Mouse (Mus musculus) thymus, adult 2 months (tissue): ENCODE data around the gene Gna11. TPM values are rescaled to one million over a fixed set of nuclear protein-coding genes. Genes with fewer than 3 reads are reported as not detected.
A peak's percentile ranks its signal among the peaks of the same experiment; 100 is the strongest.

Experiments used
- DNase-seq: peaks from one replicate; pipeline ENCODE4 v3.0.0; 2021
- H3K27ac ChIP-seq: fragments of 200-500 bp; 2 replicates; pipeline ENCODE4 v1.5.1; 2012; ENCODE audit warnings: low read length, control low read depth; ENCODE audit not compliant: control insufficient read depth, insufficient read depth
- H3K27me3 ChIP-seq: fragments of 200-500 bp; 2 replicates; pipeline ENCODE4 v1.6.1; 2012; ENCODE audit warnings: mild to moderate bottlenecking, low read length, moderate library complexity, mixed read lengths; ENCODE audit not compliant: control insufficient read depth, insufficient read depth
- H3K36me3 ChIP-seq: fragments of 200-500 bp; 2 replicates; pipeline ENCODE4 v1.6.1; 2012; ENCODE audit warnings: mild to moderate bottlenecking, low read length, moderate library complexity; ENCODE audit not compliant: control insufficient read depth, insufficient read depth
- H3K4me1 ChIP-seq: fragments of 200-500 bp; replicated peaks from 2 replicates; pipeline ENCODE4 v1.6.1; 2012; ENCODE audit warnings: low read length; ENCODE audit not compliant: control insufficient read depth, insufficient read depth
- H3K4me3 ChIP-seq: fragments of 200-500 bp; 2 replicates; pipeline ENCODE4 v1.5.1; 2012; ENCODE audit warnings: mild to moderate bottlenecking, low read length, control low read depth, moderate library complexity; ENCODE audit not compliant: control insufficient read depth, insufficient read depth
- CTCF ChIP-seq: fragments of 200-500 bp; IDR thresholded peaks from 2 replicates; pipeline ENCODE4 v1.5.1; 2012; ENCODE audit warnings: mild to moderate bottlenecking, control low read depth, low read length, moderate library complexity, borderline replicate concordance; ENCODE audit not compliant: control insufficient read depth, poor library complexity, insufficient read depth; ENCODE audit errors: extremely low read depth
- POLR2A ChIP-seq: fragments of 200-500 bp; IDR thresholded peaks from 2 replicates; pipeline ENCODE4 v1.6.1; 2012; ENCODE audit warnings: mild to moderate bottlenecking, low read length, control low read depth, moderate library complexity; ENCODE audit not compliant: control insufficient read depth, poor library complexity, insufficient read depth; ENCODE audit errors: extremely low read depth
- WGBS: fragments of 180-500 bp; shearing (Covaris S2); methylation state at CpG from one replicate; pipeline ENCODE4 v1.1.7; 2018; 5-methylcytosine and 5-hydroxymethylcytosine counted together
- polyA plus RNA-seq: library from polyadenylated mRNA; depleted of rRNA; stranded (reverse); fragments of >200 nt; gene quantifications from 2 replicates; pipeline ENCODE4 v1.2.3, GENCODE M21; 2012

The Gna11 gene
- polyA plus RNA-seq, 1 experiment, result 81.0 TPM

DNA sequence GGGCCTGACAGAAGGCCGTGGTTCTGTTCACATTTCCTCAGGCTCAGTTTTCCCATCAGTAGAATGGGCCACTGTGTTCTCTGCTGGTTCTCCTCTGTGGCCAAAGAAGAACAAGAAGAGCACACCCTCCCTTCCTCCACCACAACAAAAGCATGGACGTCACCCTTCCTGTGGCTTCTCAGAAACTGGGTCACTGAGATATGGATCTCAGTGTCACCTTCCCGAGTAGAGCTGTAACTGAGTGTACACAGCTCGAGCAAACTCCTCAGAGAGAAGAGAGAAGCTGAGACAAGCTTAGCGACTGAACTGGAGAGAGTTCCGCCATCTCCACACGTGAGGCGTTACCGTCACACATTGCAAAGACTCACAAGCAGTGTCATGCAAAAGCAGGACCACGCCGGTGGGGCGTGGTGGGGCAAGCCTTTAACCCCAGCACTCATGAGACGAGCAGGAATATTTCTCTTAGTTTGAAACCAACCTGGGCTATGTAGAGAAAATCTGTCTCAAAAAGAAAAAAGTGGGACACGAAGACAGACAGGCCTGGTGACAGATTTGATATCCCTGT lies 34.7 kb downstream of the Gna11 start:
- Histone ChIP-seq H3K4me3 (no peak overlapping the region), H3K27me3 (no peaks in the 10 kb centered on the region), H3K36me3 (no peaks in the 10 kb centered on the region), H3K27ac (peak overlapping the region; percentile 63; the same call in 1 of the 2 replicates), H3K4me1 (peaks cover 22% of the 10 kb centered on the region)
- TF ChIP-seq CTCF (no peak), POLR2A (no peak)
- 53% methylated on average over 14 of the region's 14 CpGs for WGBS
- no peak for DNase-seq

DNA sequence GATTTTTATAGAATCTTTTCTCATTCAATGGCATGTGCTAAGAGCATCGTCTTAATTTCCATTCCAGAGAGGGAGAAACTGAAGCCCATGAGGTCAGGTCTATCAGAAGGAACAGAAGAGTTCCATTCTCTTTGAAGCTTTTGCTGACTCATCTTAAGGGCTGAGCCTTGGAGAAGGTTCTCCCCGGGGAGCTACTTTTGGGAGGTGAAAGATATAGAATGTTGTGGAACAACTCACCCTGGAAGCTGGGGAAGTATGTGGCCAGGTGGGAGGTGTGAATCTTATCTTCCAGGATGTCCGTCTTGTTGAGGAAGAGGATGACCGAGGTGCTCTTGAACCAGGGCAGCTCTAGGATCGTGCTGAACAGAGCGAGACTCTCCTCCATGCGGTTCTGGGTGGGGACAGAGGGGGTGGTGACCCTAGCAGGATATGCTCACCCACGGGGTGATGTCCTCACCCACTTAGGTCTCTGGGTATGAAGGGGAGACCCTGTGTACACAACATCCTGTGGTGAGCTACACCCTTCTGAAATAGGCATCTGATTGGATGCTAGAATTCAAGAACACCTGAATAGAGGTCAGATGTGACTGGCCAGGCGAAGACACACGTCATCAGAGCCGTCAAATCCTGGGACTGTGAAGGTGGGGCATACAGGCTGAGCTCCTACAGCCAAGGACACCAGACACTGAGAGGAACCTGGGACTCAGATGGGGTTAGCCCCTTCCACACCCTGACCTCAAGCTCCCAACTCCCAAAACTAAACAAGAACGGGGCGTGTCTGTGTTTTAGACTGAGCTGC lies 37.1 kb downstream of the Gna11 start:
- H3K27ac ChIP-seq, result no peak overlapping the region
- H3K4me3 ChIP-seq, result no peak overlapping the region
- H3K27me3 ChIP-seq, result no peaks in the 10 kb centered on the region
- DNase-seq, result no peak
- H3K4me1 ChIP-seq, result peaks cover 23% of the 10 kb centered on the region
- no peaks in the 10 kb centered on the region for H3K36me3 ChIP-seq
- TF ChIP-seq POLR2A (no peak), CTCF (no peak)
- 79% methylated on average over 13 of the region's 13 CpGs for WGBS

DNA sequence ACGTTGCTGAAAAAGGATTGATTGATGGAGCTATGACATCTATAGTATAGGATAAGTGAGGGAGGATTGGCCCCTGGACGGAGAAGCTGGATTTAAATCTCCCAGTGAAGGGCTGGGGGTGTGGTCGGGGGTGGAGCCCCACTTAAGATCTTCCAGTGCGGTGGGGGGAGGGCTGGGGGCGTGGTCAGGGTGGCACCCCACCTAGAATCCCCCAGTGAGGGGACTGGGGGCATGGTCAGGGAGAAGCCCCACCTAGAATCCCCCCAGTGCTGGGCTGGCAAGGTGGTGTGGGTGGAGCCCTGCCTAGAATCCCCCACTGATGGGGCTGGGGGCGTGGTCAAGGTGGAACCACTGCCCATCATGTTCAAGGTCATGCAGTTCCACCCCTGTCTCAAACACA lies 37.9 kb downstream of the Gna11 start:
- Histone ChIP-seq H3K27me3 (no peaks in the 10 kb centered on the region), H3K27ac (no peak overlapping the region), H3K4me3 (no peak overlapping the region), H3K4me1 (peaks cover 25% of the 10 kb centered on the region), H3K36me3 (no peaks in the 10 kb centered on the region)
- no peak for TF ChIP-seq CTCF
- no peak for TF ChIP-seq POLR2A
- WGBS, result 92% methylated on average over 6 of the region's 6 CpGs
- DNase-seq, result no peak

DNA sequence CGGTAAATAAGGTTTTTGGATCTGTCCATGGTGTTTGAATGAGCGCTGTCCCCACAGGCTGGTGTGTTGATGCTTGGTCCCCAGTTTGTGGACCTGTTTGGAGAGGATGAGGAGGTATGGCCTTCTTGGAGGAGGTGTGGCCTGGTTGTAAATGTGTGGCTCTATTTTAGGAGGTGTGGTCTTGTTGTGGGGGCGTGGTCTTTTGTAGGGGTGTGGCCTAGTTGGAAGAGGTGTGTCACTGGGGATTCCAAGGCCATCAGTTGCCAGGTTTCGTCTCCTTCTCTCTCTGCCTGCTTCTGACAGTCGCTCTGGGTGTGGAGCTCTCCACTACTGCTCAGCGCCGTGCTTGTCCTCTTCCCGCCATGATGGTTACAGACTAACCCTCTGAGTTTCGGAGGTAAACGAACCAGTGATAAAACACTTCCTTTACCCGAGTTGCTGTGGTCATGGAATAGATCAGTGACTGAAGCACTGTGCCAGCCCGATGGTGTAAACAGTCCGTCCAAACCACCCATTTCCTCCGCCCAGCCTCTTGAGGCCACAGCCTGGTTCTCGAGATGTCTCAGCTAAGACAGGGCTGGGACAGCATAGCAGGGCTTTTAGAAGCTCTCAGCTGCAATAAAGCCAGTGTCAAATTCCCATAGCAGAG lies 39.9 kb downstream of the Gna11 start:
- no peak overlapping the region for H3K4me3 ChIP-seq
- peaks cover 14% of the 10 kb centered on the region for H3K4me1 ChIP-seq
- no peak for DNase-seq
- 77% methylated on average over 15 of the region's 15 CpGs for WGBS
- no peaks in the 10 kb centered on the region for H3K36me3 ChIP-seq
- no peak for TF ChIP-seq CTCF
- TF ChIP-seq POLR2A, result no peak
- H3K27ac ChIP-seq, result no peak overlapping the region
- no peaks in the 10 kb centered on the region for H3K27me3 ChIP-seq

DNA sequence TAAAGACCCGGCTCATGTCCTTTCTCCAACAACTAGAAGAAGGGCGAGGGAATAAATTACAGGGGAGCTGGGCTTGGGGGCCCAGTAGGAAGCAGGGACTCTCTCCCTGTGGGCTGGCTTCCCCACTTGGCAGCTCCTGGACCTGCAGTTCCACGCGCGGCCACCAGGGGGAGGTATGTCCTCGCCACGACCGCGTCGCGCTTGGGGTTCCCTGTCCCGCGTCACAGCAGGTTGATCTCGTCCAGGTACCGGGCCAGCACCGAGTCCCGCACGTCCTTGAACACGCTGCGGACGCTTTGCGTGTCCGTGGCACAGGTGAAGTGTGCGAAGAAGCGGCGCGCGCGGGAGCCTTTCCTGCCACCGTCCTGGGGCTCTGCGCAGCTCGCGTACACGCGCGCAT lies 42.3 kb downstream of the Gna11 start:
- peak; percentile 99 for TF ChIP-seq CTCF
- TF ChIP-seq POLR2A, result no peak
- H3K27me3 ChIP-seq, result no peaks in the 10 kb centered on the region
- 25% methylated on average over 36 of the region's 36 CpGs for WGBS
- H3K27ac ChIP-seq, result no peak overlapping the region
- peak; percentile 93 for DNase-seq
- no peaks in the 10 kb centered on the region for H3K36me3 ChIP-seq
- H3K4me1 ChIP-seq, result peaks cover 20% of the 10 kb centered on the region
- no peak overlapping the region for H3K4me3 ChIP-seq

DNA sequence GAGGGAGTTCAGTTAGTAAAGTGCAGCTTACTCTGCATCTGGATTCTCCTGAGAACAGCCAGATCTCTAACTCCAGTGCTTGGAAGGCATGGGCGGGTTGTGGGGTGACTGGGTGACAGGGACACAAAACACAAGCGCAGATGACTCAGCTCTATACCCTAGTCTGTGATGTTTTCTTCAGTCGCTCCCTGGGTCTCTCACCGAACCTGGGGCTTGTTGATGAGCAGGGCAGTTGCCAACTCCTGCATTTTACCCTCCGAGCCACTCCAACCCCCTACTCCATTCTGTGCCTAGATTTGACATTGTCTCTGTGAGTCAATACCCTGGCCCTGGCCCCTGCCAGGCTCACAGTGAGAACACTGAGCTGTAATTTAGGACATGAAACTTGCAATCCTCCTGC lies 43.1 kb downstream of the Gna11 start:
- no peak overlapping the region for H3K4me3 ChIP-seq
- H3K36me3 ChIP-seq, result no peaks in the 10 kb centered on the region
- whole genome bisulfite sequencing, result 98% methylated on average over 5 of the region's 5 CpGs
- no peaks in the 10 kb centered on the region for H3K27me3 ChIP-seq
- H3K27ac ChIP-seq, result no peak overlapping the region
- TF ChIP-seq POLR2A, result no peak
- no peak for TF ChIP-seq CTCF
- no peak for DNase-seq
- H3K4me1 ChIP-seq, result peaks cover 22% of the 10 kb centered on the region
